Mouse (Mus musculus) heart, postnatal 25 days (tissue): ENCODE data around the gene Lgals3bp. TPM values are rescaled to one million over a fixed set of nuclear protein-coding genes. Genes with fewer than 3 reads are reported as not detected.
"Not testable (repeated sequence)": the region's sequence is repeated elsewhere in the genome, so short reads cannot be mapped to it uniquely, and the experiment has no call there.

Source experiments
- DNase-seq: peaks from one replicate; pipeline ENCODE4 v3.0.0; 2022; ENCODE audit warnings: low spot score
- intact Hi-C: fragments of 180-260 bp; cut with DNase I; formaldehyde crosslinking; loops from one replicate; pipeline ENCODE4 v1.15.1; 2025
- total RNA-seq, 2 experiments: library from RNA; stranded (reverse); gene quantifications; 2 replicates each; pipeline ENCODE4 v1.2.3; 2021

Lgals3bp gene
- total RNA-seq, 2 experiments from 2014 or later: 19.2 to 24.0 TPM

DNA sequence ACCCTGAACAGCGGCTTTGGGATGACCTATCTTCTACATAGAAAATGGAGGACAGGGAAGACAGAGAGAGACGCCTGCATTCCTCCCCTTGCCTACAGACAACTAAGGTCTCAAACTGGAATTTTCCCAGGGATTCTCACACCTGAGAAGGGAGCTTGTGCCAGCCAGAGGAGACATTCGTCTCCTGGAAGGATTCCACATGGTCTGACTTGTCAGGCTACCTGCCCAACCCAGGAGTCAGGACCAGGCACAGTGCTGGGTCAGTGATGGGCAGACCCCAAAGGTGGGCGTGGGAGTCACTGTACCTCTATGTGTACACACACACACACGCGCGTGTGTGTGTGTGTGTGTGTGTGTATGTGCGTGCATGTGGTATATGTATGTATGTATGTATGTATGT lies 3.4 kb upstream of the Lgals3bp start:
- intact Hi-C loops: no loop called here
- DNase-seq: no peak

- DNase-seq: no peak
- intact Hi-C loops: no loop called here
Observed at GRCm38 (mm10) chr11:118403951-118404899, 2.3 kb upstream of the Lgals3bp start.

DNA sequence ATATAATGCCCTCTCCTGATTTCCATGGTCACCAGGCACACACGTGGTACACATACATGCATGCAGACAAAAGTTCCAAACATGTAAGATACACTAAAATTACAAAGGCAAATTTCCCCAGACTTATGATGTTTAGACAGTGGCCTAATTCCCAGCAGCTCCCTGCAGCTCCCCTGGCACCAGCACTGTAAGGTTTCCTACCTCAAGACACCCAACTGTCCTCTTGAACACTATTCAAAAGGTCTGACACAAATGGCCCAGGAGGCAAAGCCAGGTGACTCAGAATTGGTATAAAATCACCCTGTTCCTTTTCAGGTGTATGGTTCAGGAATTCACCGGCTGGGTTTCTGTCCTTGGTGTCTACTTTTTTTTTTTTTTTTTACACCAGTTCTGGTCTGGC lies 1.3 kb upstream of the Lgals3bp start:
- intact Hi-C loops: no loop called here
- DNase-seq: no peak

- intact Hi-C loops: no loop called here
- no peak for DNase-seq
Observed at GRCm38 (mm10) chr11:118401195-118401594, 697 bp downstream of the Lgals3bp start.

DNA sequence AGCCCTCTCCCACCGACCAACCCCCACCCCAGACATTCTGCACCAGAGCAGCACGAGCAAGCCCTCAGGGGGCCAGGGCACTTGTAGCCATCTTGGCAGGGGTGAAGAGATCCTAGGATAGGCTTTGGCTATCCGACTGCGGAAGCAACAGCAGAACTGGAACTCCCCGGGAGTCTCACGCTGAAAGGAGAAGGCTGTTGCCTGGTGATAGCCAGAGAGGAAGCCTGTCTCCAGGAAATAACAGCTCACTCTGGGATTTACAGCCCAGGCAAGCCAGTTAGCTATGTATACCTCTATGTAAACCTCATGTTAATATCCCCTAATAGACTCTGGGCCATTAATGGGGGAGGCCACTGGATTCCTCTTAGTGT lies 1.3 kb downstream of the Lgals3bp start:
- no peak for DNase-seq
- intact Hi-C loops: no loop called here

GRCm38 (mm10) chr11:118399891-118400565 lies 1.9 kb downstream of the Lgals3bp start:
- no peak for DNase-seq

DNA sequence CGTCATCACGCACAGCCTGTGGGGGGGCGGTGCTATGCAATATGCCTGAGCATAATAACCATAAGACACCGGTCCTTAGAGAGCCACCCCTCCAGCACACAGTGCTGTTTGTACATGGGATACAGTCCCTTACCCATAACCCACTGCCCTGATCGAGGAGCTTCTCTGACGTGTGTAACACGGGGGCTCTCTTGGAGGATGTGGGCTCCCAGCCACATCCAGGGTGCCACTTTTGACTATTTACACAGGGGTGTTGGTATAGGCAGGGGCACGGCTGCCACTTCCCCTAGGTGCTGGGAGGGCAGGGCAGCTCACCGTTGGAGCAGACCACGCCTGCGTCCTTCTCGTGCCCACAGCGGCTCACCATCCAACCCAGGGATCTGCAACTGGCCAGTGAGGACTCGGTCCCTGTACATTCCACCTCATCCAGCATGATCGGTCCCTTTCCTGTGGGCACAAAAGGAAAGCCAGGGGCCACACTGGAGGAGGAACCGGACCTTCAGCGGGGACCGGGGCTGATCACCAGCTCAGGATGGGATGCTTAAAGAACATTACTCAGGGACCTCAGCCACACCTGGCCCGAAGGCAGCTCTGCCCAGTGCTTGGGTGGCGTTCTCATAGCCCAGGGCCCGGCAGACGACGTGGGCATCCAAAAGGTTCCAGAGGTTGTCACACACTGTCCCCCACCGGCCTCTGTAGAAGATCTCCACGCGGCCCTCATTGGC lies 3.9 kb downstream of the Lgals3bp start:
- no peak for DNase-seq
- intact Hi-C loops: no loop called here

More at GRCm38 (mm10) chr11:118399891-118400565, 1.9 kb downstream of the Lgals3bp start:
- intact Hi-C loops: no loop called here

GRCm38 (mm10) chr11:118394538-118394937 lies 7.4 kb downstream of the Lgals3bp start:
- intact Hi-C loops: no loop called here

DNA sequence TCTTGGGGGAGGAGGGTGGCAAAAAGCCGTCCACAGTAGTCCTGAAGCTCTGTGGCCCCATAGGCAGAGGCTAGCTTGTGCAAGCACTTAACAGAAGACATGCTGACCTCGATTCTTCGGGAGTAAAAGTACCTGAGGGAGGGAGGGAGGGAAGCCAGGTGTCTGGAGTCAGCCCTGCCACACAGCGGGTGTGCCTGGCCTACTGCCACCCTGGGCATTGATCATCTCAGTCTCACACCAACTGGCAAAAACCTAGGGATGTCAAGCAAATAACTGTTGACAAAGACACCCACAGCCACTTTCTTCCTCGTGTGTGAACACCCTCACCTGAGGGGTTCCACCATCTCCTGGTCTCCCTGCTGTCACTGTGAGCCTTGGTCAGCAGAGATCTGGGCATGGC lies 7.9 kb downstream of the Lgals3bp start:
- no peak for DNase-seq
- intact Hi-C loops: no loop called here

More at GRCm38 (mm10) chr11:118394538-118394937, 7.4 kb downstream of the Lgals3bp start:
- no peak for DNase-seq

DNA sequence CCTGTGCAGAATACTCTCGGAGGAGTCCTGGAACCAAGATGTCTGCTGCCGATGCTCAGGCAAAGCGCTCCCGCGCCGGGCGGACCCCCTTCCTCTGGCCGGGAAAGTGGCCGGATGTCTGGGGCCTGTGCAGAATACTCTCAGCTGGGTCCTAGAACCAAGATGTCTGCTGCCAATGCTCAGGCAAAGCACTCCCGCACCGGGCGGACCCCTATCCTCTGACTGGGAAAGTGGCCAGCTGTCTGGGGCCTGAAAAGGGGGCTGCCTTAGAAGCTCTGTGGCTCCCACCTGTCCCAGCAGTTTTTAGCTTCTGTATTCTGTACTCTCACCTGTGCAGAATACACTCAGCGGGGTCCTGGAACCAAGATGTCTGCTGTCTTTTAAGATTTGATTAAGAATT lies 14.1 kb downstream of the Lgals3bp start:
- DNase-seq, intact Hi-C loops: not testable (repeated sequence)

GRCm38 (mm10) chr11:118379251-118380009 lies 22.5 kb downstream of the Lgals3bp start:
- DNase-seq: peak; percentile 71
- intact Hi-C loops: loop anchor here (1.0 to 2.0 kb wide), 2 partner anchors 62 to 297 kb away; no protein-coding TSS in a partner anchor

DNA sequence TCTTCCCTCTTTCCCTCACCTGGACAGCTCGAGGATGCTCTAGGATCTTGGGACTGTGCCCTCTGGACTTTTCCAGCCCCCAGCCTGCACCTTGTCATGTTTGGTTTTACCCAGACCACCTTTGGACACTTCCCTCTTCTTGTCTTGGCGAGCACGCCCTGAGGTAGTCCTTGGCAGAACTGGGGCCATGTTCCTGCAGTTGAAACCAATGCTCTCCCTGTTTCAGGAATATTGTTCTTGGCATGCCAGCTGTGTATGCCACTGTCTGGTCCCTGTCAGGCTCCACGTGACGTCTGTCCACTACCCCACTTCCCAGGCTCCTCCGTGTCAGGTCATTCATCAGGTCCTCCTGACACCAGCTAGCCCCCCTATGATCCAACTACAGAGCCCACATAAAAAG lies 23.2 kb downstream of the Lgals3bp start:
- DNase-seq: no peak
- intact Hi-C loops: loop anchor here (1.0 to 2.0 kb wide), 2 partner anchors 61 to 296 kb away; no protein-coding TSS in a partner anchor

GRCm38 (mm10) chr11:118376323-118376722 lies 25.6 kb downstream of the Lgals3bp start:
- intact Hi-C loops, DNase-seq: not testable (repeated sequence)

DNA sequence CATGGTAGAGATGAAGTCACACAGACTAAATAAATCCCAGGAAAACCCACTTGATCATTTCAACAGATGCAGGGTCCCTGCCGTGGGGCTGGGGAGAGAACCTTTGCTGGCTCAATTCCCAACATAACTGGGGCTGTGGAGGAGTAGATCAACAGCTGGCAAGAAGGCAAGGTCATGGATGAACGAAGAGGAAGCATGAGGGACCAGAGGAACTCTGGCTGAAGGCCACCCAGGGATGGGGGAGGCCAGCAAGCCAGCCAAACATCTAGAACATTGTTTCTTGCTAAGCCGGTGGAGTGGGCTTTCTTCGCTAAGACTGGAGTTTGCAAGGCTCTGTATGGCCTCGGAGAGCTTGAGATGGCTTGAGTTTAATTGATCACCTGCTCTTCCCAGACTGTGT lies 26.0 kb downstream of the Lgals3bp start:
- DNase-seq: no peak

GRCm38 (mm10) chr11:118375461-118375860 lies 26.4 kb downstream of the Lgals3bp start:
- intact Hi-C loops: no loop called here
- no peak for DNase-seq

More for the DNA sequence above, 26.0 kb downstream of the Lgals3bp start:
- intact Hi-C loops: no loop called here

DNA sequence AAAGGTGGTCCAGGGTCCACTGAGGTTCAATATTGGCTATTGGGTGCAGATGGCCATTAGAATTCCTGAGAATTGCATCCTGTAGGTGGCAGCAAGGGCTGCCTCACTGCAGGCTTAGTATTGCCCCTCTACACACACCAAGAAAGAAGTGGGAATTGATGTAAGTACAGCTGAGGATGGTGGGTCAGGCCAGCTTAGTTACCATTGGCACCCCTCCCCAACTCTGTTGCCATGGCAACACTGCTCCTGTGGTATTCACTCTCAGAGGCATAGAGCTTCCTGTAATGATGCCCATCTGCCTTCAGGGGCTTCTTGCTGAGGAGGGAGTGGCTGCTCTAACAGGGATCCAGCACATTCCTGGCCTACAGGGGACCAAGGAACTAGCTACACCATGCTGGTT lies 26.9 kb downstream of the Lgals3bp start:
- no peak for DNase-seq
- intact Hi-C loops: no loop called here

- no peak for DNase-seq
Observed at GRCm38 (mm10) chr11:118374506-118374905, 27.4 kb downstream of the Lgals3bp start.

DNA sequence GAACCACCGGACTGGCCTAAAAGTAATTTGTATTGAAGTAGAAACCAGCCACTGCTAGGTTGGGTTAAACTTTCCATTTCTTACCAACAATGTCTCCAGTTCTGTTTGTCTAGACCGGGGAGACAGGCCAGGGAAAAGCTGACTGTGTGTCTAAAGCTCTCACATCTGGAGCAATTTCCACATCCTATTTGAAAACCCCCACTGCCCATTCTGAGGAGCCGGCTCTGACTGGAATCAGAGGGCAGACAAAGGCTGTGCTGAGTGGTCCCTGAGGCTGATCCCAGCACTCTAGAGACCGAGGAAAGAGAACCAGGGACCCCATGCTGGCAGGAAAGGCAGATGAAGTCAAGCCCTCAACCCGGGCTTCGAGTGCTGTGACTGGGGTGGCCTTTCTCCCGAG lies 29.3 kb downstream of the Lgals3bp start:
- intact Hi-C loops: no loop called here
- DNase-seq: no peak

More at GRCm38 (mm10) chr11:118374506-118374905, 27.4 kb downstream of the Lgals3bp start:
- intact Hi-C loops: no loop called here

DNA sequence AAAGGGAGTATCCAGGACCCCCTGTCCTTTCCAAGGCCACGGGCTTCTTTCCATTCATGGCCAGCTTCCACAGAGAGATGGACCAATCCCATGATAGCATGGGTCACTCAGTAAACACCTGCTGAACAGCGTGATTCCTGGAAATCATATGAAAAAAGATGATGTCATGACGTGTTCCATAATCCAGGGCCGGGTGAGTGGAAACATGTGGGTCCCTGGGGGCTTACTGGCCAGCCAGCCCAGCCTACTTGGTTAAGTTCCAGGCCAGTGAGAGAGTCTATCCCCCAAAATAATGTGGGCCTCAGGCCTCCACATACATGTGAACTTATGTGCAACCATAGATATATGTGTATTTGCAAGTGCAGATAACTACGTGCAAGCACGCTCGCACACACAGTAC lies 30.0 kb downstream of the Lgals3bp start:
- no peak for DNase-seq
- intact Hi-C loops: no loop called here
